Mouse (Mus musculus) stomach, postnatal 0 days (tissue): ENCODE results near the gene Slit3. TPM values are rescaled to one million over a fixed set of nuclear protein-coding genes. Genes with fewer than 3 reads are reported as not detected.

Source experiments
- ATAC-seq: fragments of 200-750 bp; cut with Nextera tagmentation; 2 replicates; pipeline ENCODE4 v1.8.0; 2017; ENCODE audit not compliant: low FRiP score, low TSS enrichment
- DNase-seq: peaks from one replicate; pipeline ENCODE4 v3.0.0-alpha.2; 2016; ENCODE audit warnings: low spot score
- H3K27ac ChIP-seq: fragments of 300-500 bp; sonication (generic); replicated peaks from 2 replicates; pipeline ENCODE4 v1.5.1; 2014; ENCODE audit warnings: mild to moderate bottlenecking, control low read depth
- H3K27me3 ChIP-seq: fragments of 300-500 bp; sonication (generic); 2 replicates; pipeline ENCODE4 v1.6.1; 2014; ENCODE audit warnings: low read length; ENCODE audit not compliant: control insufficient read depth, insufficient read depth
- H3K36me3 ChIP-seq: fragments of 300-500 bp; sonication (generic); 2 replicates; pipeline ENCODE4 v1.6.1; 2014; ENCODE audit warnings: low read length, mixed read lengths; ENCODE audit not compliant: control insufficient read depth, insufficient read depth
- H3K4me1 ChIP-seq: fragments of 300-500 bp; sonication (generic); replicated peaks from 2 replicates; pipeline ENCODE4 v1.6.1; 2014; ENCODE audit warnings: antibody characterized with exemption; ENCODE audit not compliant: control insufficient read depth, insufficient read depth
- H3K4me2 ChIP-seq: fragments of 300-500 bp; sonication (generic); replicated peaks from 2 replicates; pipeline ENCODE4 v1.6.1; 2014; ENCODE audit warnings: low read depth, mild to moderate bottlenecking, control low read depth, moderate library complexity
- H3K4me3 ChIP-seq: fragments of 300-500 bp; sonication (generic); 2 replicates; pipeline ENCODE4 v1.5.1; 2014; ENCODE audit warnings: low read depth, low read length, control low read depth
- H3K9ac ChIP-seq: fragments of 300-500 bp; sonication (generic); 2 replicates; pipeline ENCODE4 v1.6.1; 2014; ENCODE audit warnings: mild to moderate bottlenecking, low read length, control low read depth, mixed read lengths
- H3K9me3 ChIP-seq: fragments of 300-500 bp; sonication (generic); 2 replicates; pipeline ENCODE4 v1.6.1; 2016; ENCODE audit warnings: low read length; ENCODE audit not compliant: control insufficient read depth
- CTCF ChIP-seq: IDR thresholded peaks from 2 replicates; pipeline ENCODE4 v1.5.1; 2016; ENCODE audit warnings: antibody characterized with exemption, low read depth, mild to moderate bottlenecking, moderate library complexity
- EP300 ChIP-seq: optimal IDR thresholded peaks from 2 replicates; pipeline ENCODE3; 2016; ENCODE audit warnings: antibody characterized with exemption
- WGBS: fragments of 180-500 bp; shearing (Covaris S2); extraction: QIAGEN DNeasy Blood & Tissue Kit; methylation state at CpG from one replicate; pipeline ENCODE4 v1.1.7; 2014; 5-methylcytosine and 5-hydroxymethylcytosine counted together
- polyA plus RNA-seq: library from polyadenylated mRNA; unstranded; fragments of >200 nt; fragmentation: Nextera tagmentation; extraction: Ambion mirVana; gene quantifications from 2 replicates; pipeline ENCODE4 v1.2.1, GENCODE M21; 2015

The Slit3 gene
- polyA plus RNA-seq, 1 experiment from 2014 or later, result 8.1 TPM

DNA sequence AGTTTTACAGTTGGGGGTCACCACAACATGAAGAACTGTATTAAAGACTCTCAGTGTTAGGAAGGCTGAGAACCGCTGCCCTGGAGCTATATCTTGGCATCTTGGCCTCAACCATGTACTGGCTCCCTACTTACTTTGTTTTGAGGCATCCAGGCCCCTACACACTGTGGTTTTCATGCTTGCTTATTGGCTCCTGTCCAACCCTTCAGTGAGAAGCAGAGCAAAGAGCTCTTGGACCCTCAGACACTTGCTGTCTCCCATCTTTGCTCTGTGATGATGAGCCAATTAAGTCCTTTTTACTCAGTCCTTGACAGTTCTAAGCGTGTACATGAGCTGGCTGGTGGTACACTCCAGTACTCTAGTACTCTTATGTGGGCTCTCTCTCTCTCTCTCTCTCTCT, 177.5 kb downstream of the Slit3 start:
- Histone ChIP-seq H3K27ac (no peak overlapping the region), H3K27me3 (no peaks in the 10 kb centered on the region), H3K4me1 (no peaks in the 10 kb centered on the region; the same call in none of the 2 replicates), H3K9ac (no peak overlapping the region), H3K4me2 (no peak overlapping the region), H3K36me3 (no peaks in the 10 kb centered on the region), H3K9me3 (no peaks in the 10 kb centered on the region), H3K4me3 (no peak overlapping the region)
- DNase-seq, result no peak
- TF ChIP-seq EP300 (no peak), CTCF (no peak)
- ATAC-seq, result no peak
- WGBS, result 79% methylated on average over 2 of the region's 2 CpGs

DNA sequence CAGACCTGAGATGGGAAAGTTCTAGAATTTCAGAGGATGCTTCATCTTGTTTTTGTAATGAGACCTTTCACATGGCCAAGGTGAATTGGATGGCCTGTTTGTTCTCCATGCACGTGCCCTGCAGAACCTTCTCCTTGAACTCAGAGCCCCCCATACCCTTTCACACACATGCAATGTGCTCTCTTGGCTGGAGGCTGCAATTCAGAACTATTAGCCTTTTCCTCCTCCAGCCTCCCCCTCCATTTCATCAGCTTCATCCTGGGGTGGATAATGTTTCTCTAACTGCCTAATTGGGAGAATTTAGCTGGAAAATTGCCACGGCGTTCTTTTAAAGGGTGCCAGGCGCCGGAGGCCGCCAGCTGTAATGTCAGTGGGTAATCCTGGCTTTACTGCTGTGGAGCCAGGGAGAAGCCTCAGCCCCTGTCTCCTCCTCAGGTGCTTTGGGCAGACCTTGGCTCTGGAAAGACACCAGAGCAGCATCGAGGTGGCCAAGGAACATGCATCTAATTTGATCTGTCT, 178.9 kb downstream of the Slit3 start:
- Histone ChIP-seq H3K4me1 (no peaks in the 10 kb centered on the region; the same call in none of the 2 replicates), H3K27me3 (no peaks in the 10 kb centered on the region), H3K4me3 (no peak overlapping the region), H3K4me2 (no peak overlapping the region), H3K9ac (no peak overlapping the region), H3K36me3 (no peaks in the 10 kb centered on the region), H3K9me3 (no peaks in the 10 kb centered on the region), H3K27ac (no peak overlapping the region)
- ATAC-seq, result no peak
- no peak for TF ChIP-seq EP300
- TF ChIP-seq CTCF, result no peak
- DNase-seq, result no peak
- 77% methylated on average over 7 of the region's 7 CpGs for WGBS

DNA sequence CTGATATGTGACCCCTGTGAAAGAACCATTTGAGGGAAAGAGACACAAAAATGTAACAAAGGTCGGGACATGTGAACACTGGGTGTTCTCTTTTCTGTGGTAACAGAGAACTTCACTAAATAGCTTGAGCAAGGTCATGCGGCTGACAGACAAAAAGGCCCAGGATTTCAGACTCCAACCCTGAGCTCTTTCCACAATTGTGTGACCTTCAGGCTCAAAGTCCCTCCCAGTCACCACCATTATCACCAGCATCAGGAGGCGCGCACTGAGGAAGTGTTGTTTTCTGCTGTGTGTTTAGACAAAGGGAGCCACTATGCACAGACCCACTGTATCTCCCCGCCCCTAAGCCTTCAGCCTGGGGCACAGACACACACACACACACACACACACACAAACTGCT, 181.2 kb downstream of the Slit3 start:
- TF ChIP-seq CTCF, result no peak
- TF ChIP-seq EP300, result no peak
- 91% methylated on average over 5 of the region's 5 CpGs for WGBS
- no peak for DNase-seq
- Histone ChIP-seq H3K4me3 (no peak overlapping the region), H3K27me3 (no peaks in the 10 kb centered on the region), H3K4me2 (no peak overlapping the region), H3K27ac (no peak overlapping the region), H3K4me1 (no peaks in the 10 kb centered on the region), H3K9me3 (no peaks in the 10 kb centered on the region), H3K36me3 (no peaks in the 10 kb centered on the region), H3K9ac (no peak overlapping the region)
- no peak for ATAC-seq

DNA sequence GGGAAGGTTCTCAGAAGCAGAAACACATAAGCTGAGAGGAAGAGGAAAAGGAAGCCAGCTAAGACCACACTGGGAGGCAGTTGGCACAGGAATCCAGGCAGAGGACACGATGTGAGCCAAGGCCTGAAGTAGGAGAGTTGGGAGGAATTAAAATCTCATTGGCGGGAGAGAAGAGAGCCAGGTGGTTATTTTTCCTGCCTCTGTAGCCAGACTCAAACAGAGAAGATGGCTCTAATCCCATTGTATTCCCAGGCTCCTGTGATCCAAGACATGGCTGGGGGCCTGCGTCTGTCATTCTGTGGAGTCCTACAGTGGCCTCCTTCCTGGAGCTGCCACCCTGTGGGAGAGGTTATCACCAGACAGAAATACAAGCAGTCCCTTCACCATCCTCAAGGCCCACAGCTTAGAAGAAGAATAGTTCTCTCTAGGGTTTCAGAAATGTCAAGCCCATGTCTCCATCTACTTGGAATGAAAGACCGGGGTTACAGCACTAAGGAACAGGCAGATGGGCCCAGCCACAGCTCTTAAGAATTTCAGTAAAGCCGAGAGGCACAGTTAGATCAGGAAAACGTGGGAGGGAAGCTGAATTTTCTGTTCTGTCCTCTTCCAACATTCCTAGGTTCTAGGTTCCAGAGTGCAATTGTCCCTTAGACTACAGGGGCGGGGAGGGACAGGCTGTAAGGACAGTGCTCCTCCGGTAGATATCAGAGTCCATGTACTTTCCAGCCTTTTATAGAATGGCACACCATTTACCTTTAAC, 183.4 kb downstream of the Slit3 start:
- Histone ChIP-seq H3K27ac (no peak overlapping the region), H3K4me2 (no peak overlapping the region), H3K4me1 (no peaks in the 10 kb centered on the region), H3K9me3 (no peaks in the 10 kb centered on the region), H3K4me3 (no peak overlapping the region), H3K27me3 (no peaks in the 10 kb centered on the region), H3K9ac (no peak overlapping the region), H3K36me3 (no peaks in the 10 kb centered on the region)
- WGBS, result 79% methylated on average over 8 of the region's 8 CpGs
- TF ChIP-seq CTCF, result no peak
- TF ChIP-seq EP300, result no peak
- no peak for DNase-seq
- ATAC-seq, result no peak

DNA sequence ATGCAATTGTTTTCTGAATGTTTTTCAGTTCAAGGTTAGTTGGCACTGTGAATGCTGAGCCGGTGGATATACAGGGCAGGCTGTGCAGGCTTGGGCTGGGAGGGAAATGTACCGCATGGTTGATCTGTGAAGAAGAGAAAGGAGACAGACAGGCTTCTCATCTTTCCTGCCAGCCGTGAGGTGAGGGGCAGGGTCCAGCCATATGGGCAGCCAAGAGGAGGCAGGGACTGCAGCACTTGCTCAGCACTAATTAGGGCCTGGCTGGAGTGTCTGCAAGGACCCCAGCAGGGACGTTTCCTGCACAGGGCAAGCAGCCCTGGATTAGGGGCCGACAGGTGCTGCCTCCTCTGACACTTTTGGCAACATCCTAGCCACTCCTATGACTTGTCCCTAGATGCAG, 184.1 kb downstream of the Slit3 start:
- H3K27me3 ChIP-seq, result no peaks in the 10 kb centered on the region
- H3K4me2 ChIP-seq, result no peak overlapping the region
- no peaks in the 10 kb centered on the region for H3K36me3 ChIP-seq
- DNase-seq (no peak), ATAC-seq (no peak)
- no peaks in the 10 kb centered on the region for H3K9me3 ChIP-seq
- no peak overlapping the region for H3K4me3 ChIP-seq
- TF ChIP-seq EP300 (no peak), CTCF (no peak)
- no peak overlapping the region for H3K9ac ChIP-seq
- H3K4me1 ChIP-seq, result no peaks in the 10 kb centered on the region
- WGBS, result 63% methylated on average over 5 of the region's 5 CpGs
- no peak overlapping the region for H3K27ac ChIP-seq

DNA sequence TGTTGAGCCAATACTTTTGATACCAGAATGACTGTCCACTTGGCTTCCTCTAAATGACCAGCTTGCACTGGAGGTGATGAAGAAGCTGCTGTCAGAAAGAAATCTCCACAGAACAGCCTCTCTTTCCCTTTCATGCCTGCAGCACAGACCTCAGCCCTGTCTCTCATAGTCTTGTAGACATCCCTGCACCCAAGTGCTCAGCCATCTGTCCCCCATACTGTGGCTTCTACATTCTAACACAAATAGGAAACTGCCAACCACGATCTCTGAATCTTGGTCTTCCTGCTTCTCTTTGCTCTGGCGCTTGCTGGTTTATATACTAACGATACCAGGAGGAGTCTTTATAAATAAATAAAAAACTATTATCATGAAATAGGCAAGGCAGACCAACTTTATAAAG, 184.9 kb downstream of the Slit3 start:
- TF ChIP-seq CTCF, result no peak
- TF ChIP-seq EP300, result no peak
- Histone ChIP-seq H3K9me3 (no peaks in the 10 kb centered on the region), H3K27ac (no peak overlapping the region), H3K9ac (no peak overlapping the region), H3K36me3 (no peaks in the 10 kb centered on the region), H3K4me1 (no peaks in the 10 kb centered on the region), H3K4me3 (no peak overlapping the region), H3K27me3 (no peaks in the 10 kb centered on the region), H3K4me2 (no peak overlapping the region)
- 77% methylated on average over 3 of the region's 3 CpGs for WGBS
- DNase-seq (no peak), ATAC-seq (no peak)
